Mouse (Mus musculus): ENCODE measurements around the gene Agmo. TPM values are rescaled to one million over a fixed set of nuclear protein-coding genes. Genes with fewer than 3 reads are reported as not detected.
A peak's percentile ranks its signal among the peaks of the same experiment; 100 is the strongest.

The Agmo gene
- polyA plus RNA-seq, 1 experiment from 2014 or later = 0.09 TPM

GRCm38 (mm10) chr12:37450366-37451156 lies 209.1 kb downstream of the Agmo start:
- Histone ChIP-seq H3K36me3 (ENCODE audit: control insufficient read depth, insufficient read depth, low read length) (no peaks in the 10 kb centered on the region), H3K4me3 (ENCODE audit: low read length) (no peak overlapping the region), H3K4me1 (ENCODE audit: control insufficient read depth, insufficient read depth, low read length) (no peaks in the 10 kb centered on the region), H3K9me3 (ENCODE audit: control insufficient read depth, low read length) (no peaks in the 10 kb centered on the region), H3K9ac (ENCODE audit: low read depth, low read length) (no peak overlapping the region), H3K27ac (ENCODE audit: low read depth, low read length) (no peak overlapping the region), H3K4me2 (replicated peaks; ENCODE audit: low read depth, low read length) (no peak overlapping the region), H3K27me3 (ENCODE audit: control insufficient read depth, insufficient read depth, low read length) (no peaks in the 10 kb centered on the region)
- WGBS = 13% methylated on average over 6 of the region's 6 CpGs
- ATAC-seq (ENCODE audit: low FRiP score, low TSS enrichment) = peak; percentile 72; the same call in 1 of the 2 replicates

- no peaks in the 10 kb centered on the region for H3K27me3 ChIP-seq (ENCODE audit: control insufficient read depth, insufficient read depth, low read length)
These were observed 230.2 kb downstream of the Agmo start for GRCm38 (mm10) chr12:37471631-37472030.

GRCm38 (mm10) chr12:37476849-37477248 lies 235.4 kb downstream of the Agmo start:
- no peak overlapping the region for H3K4me3 ChIP-seq (ENCODE audit: low read length)
- no peak overlapping the region for H3K4me2 ChIP-seq (replicated peaks; ENCODE audit: low read depth, low read length)
- no peaks in the 10 kb centered on the region for H3K4me1 ChIP-seq (ENCODE audit: control insufficient read depth, insufficient read depth, low read length)
- no peaks in the 10 kb centered on the region for H3K36me3 ChIP-seq (ENCODE audit: control insufficient read depth, insufficient read depth, low read length)
- WGBS = 92% methylated on average over 2 of the region's 2 CpGs
- ATAC-seq (ENCODE audit: low FRiP score, low TSS enrichment) = no peak
- H3K27ac ChIP-seq (ENCODE audit: low read depth, low read length) = no peak overlapping the region
- H3K9ac ChIP-seq (ENCODE audit: low read depth, low read length) = no peak overlapping the region
- H3K9me3 ChIP-seq (ENCODE audit: control insufficient read depth, low read length) = no peaks in the 10 kb centered on the region
- H3K27me3 ChIP-seq (ENCODE audit: control insufficient read depth, insufficient read depth, low read length) = no peaks in the 10 kb centered on the region

More at GRCm38 (mm10) chr12:37471631-37472030, 230.2 kb downstream of the Agmo start:
- Histone ChIP-seq H3K4me1 (ENCODE audit: control insufficient read depth, insufficient read depth, low read length) (no peaks in the 10 kb centered on the region), H3K4me2 (replicated peaks; ENCODE audit: low read depth, low read length) (no peak overlapping the region), H3K9ac (ENCODE audit: low read depth, low read length) (no peak overlapping the region), H3K36me3 (ENCODE audit: control insufficient read depth, insufficient read depth, low read length) (no peaks in the 10 kb centered on the region), H3K4me3 (ENCODE audit: low read length) (no peak overlapping the region), H3K27ac (ENCODE audit: low read depth, low read length) (no peak overlapping the region), H3K9me3 (ENCODE audit: control insufficient read depth, low read length) (no peaks in the 10 kb centered on the region)
- WGBS = 77% methylated on average over 5 of the region's 5 CpGs
- no peak for ATAC-seq (ENCODE audit: low FRiP score, low TSS enrichment)

- ATAC-seq (ENCODE audit: low FRiP score, low TSS enrichment) = no peak
- WGBS = 88% methylated on average over 3 of the region's 3 CpGs
- H3K9ac ChIP-seq (ENCODE audit: low read depth, low read length) = no peak overlapping the region
- H3K4me1 ChIP-seq (ENCODE audit: control insufficient read depth, insufficient read depth, low read length) = no peaks in the 10 kb centered on the region
- no peaks in the 10 kb centered on the region for H3K36me3 ChIP-seq (ENCODE audit: control insufficient read depth, insufficient read depth, low read length)
- no peak overlapping the region for H3K27ac ChIP-seq (ENCODE audit: low read depth, low read length)
- no peak overlapping the region for H3K4me3 ChIP-seq (ENCODE audit: low read length)
- H3K27me3 ChIP-seq (ENCODE audit: control insufficient read depth, insufficient read depth, low read length) = no peaks in the 10 kb centered on the region
- no peaks in the 10 kb centered on the region for H3K9me3 ChIP-seq (ENCODE audit: control insufficient read depth, low read length)
- no peak overlapping the region for H3K4me2 ChIP-seq (replicated peaks; ENCODE audit: low read depth, low read length)
These were observed 246.6 kb downstream of the Agmo start for GRCm38 (mm10) chr12:37487991-37488390.

- 78% methylated on average over 3 of the region's 3 CpGs for WGBS
- Histone ChIP-seq H3K9ac (ENCODE audit: low read depth, low read length) (no peak overlapping the region), H3K27ac (ENCODE audit: low read depth, low read length) (no peak overlapping the region), H3K4me2 (replicated peaks; ENCODE audit: low read depth, low read length) (no peak overlapping the region), H3K4me1 (ENCODE audit: control insufficient read depth, insufficient read depth, low read length) (no peaks in the 10 kb centered on the region), H3K27me3 (ENCODE audit: control insufficient read depth, insufficient read depth, low read length) (no peaks in the 10 kb centered on the region), H3K36me3 (ENCODE audit: control insufficient read depth, insufficient read depth, low read length) (no peaks in the 10 kb centered on the region), H3K9me3 (ENCODE audit: control insufficient read depth, low read length) (no peaks in the 10 kb centered on the region), H3K4me3 (ENCODE audit: low read length) (no peak overlapping the region)
- no peak for ATAC-seq (ENCODE audit: low FRiP score, low TSS enrichment)
These were observed 257.4 kb downstream of the Agmo start for GRCm38 (mm10) chr12:37498871-37499270.

GRCm38 (mm10) chr12:37507406-37507805 lies 266.0 kb downstream of the Agmo start:
- ATAC-seq (ENCODE audit: low FRiP score, low TSS enrichment) = no peak

GRCm38 (mm10) chr12:37507826-37508225 lies 266.4 kb downstream of the Agmo start:
- H3K4me2 ChIP-seq (replicated peaks; ENCODE audit: low read depth, low read length) = no peak overlapping the region
- ATAC-seq (ENCODE audit: low FRiP score, low TSS enrichment) = no peak
- no peak overlapping the region for H3K27ac ChIP-seq (ENCODE audit: low read depth, low read length)
- H3K36me3 ChIP-seq (ENCODE audit: control insufficient read depth, insufficient read depth, low read length) = no peaks in the 10 kb centered on the region
- no peaks in the 10 kb centered on the region for H3K4me1 ChIP-seq (ENCODE audit: control insufficient read depth, insufficient read depth, low read length)
- no peak overlapping the region for H3K9ac ChIP-seq (ENCODE audit: low read depth, low read length)
- H3K9me3 ChIP-seq (ENCODE audit: control insufficient read depth, low read length) = no peaks in the 10 kb centered on the region
- H3K4me3 ChIP-seq (ENCODE audit: low read length) = no peak overlapping the region
- WGBS = 83% methylated on average over 2 of the region's 2 CpGs
- H3K27me3 ChIP-seq (ENCODE audit: control insufficient read depth, insufficient read depth, low read length) = no peaks in the 10 kb centered on the region

More at GRCm38 (mm10) chr12:37507406-37507805, 266.0 kb downstream of the Agmo start:
- H3K4me1 ChIP-seq (ENCODE audit: control insufficient read depth, insufficient read depth, low read length) = no peaks in the 10 kb centered on the region
- H3K9me3 ChIP-seq (ENCODE audit: control insufficient read depth, low read length) = no peaks in the 10 kb centered on the region
- H3K27me3 ChIP-seq (ENCODE audit: control insufficient read depth, insufficient read depth, low read length) = no peaks in the 10 kb centered on the region
- no peaks in the 10 kb centered on the region for H3K36me3 ChIP-seq (ENCODE audit: control insufficient read depth, insufficient read depth, low read length)
- no peak overlapping the region for H3K4me3 ChIP-seq (ENCODE audit: low read length)
- H3K9ac ChIP-seq (ENCODE audit: low read depth, low read length) = no peak overlapping the region
- H3K4me2 ChIP-seq (replicated peaks; ENCODE audit: low read depth, low read length) = no peak overlapping the region
- no peak overlapping the region for H3K27ac ChIP-seq (ENCODE audit: low read depth, low read length)
- 73% methylated on average over 1 of the region's 1 CpGs for WGBS

- Histone ChIP-seq H3K9ac (ENCODE audit: low read depth, low read length) (no peak overlapping the region), H3K4me3 (ENCODE audit: low read length) (no peak overlapping the region), H3K36me3 (ENCODE audit: control insufficient read depth, insufficient read depth, low read length) (no peaks in the 10 kb centered on the region), H3K9me3 (ENCODE audit: control insufficient read depth, low read length) (peaks cover 9% of the 10 kb centered on the region; the same call in 1 of the 2 replicates), H3K27me3 (ENCODE audit: control insufficient read depth, insufficient read depth, low read length) (no peaks in the 10 kb centered on the region), H3K4me1 (ENCODE audit: control insufficient read depth, insufficient read depth, low read length) (no peaks in the 10 kb centered on the region), H3K4me2 (replicated peaks; ENCODE audit: low read depth, low read length) (no peak overlapping the region), H3K27ac (ENCODE audit: low read depth, low read length) (no peak overlapping the region)
- no peak for ATAC-seq (ENCODE audit: low FRiP score, low TSS enrichment)
- WGBS = 77% methylated on average over 1 of the region's 1 CpGs
These were observed 280.3 kb downstream of the Agmo start for GRCm38 (mm10) chr12:37521772-37522171.

DNA sequence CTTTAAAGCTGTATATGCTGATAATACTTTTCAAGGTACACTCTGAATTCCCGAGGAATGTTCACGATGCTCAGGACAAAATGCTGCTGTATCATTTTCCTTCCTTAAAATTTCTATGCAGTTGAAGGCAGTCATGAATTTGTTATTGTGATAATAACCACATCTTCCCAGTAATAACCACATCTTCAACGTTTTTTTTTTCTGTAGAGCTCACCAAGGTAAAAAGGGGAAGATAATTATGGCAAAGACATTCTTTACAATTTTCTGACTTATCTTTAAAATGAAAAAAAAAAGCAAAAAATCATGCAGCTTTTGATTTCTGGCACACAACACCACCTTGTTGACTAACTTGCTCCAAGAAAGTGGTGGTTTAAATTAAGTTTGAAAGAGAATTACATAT lies 283.2 kb downstream of the Agmo start:
- no peak overlapping the region for H3K4me3 ChIP-seq (ENCODE audit: low read length)
- peaks cover 11% of the 10 kb centered on the region; the same call in 1 of the 2 replicates for H3K9me3 ChIP-seq (ENCODE audit: control insufficient read depth, low read length)
- no peak overlapping the region for H3K9ac ChIP-seq (ENCODE audit: low read depth, low read length)
- no peak overlapping the region for H3K4me2 ChIP-seq (replicated peaks; ENCODE audit: low read depth, low read length)
- no peak for ATAC-seq (ENCODE audit: low FRiP score, low TSS enrichment)
- WGBS = 81% methylated on average over 3 of the region's 3 CpGs
- H3K36me3 ChIP-seq (ENCODE audit: control insufficient read depth, insufficient read depth, low read length) = no peaks in the 10 kb centered on the region
- H3K27ac ChIP-seq (ENCODE audit: low read depth, low read length) = no peak overlapping the region
- H3K27me3 ChIP-seq (ENCODE audit: control insufficient read depth, insufficient read depth, low read length) = no peaks in the 10 kb centered on the region
- H3K4me1 ChIP-seq (ENCODE audit: control insufficient read depth, insufficient read depth, low read length) = no peaks in the 10 kb centered on the region
